Mouse (Mus musculus): ENCODE data around the gene Tnip2. TPM values are rescaled to one million over a fixed set of nuclear protein-coding genes. Genes with fewer than 3 reads are reported as not detected.

Gene Tnip2
- total and polyA plus RNA-seq, 3 experiments, result 4.8 to 19.6 (median 11.1) TPM

DNA sequence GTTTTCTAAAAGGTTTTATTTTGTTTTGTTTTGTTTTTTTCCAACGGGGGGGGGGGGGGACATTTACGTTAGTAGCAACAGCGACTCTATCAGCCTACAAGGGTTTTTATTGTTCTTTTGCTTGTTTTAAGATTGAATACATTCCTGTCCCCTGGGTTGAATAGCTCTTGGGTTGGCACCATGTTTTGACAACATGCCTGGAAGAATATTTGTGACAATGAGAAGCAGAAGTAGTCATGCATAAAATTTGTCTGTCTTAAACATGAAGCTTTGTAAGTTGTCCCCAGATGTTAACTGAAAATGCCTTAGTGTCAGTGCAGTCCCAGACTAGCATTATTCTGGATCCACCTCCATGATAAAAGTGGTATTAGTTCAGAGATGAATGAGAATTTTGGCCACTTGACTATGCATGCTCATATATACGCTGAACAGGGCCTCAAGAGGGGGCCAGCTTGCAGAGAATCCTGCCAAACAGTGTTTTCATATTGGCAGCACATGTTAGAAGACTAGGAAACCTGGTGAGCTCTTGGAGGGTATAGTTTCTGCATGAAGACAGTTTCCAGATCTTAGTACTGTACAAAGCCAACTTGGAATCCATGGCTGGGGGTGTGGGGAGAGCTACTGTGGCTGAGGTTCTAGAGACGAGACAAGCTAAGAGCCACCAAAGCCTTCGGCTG, 24.9 kb downstream of the Tnip2 start:
- no peak overlapping the region for H3K4me3 ChIP-seq (ENCODE audit: low read depth, low read length)
- peaks cover 29% of the 10 kb centered on the region for H3K36me3 ChIP-seq (replicated peaks)
- ATAC-seq (ENCODE audit: extremely low read depth, insufficient number of reproducible peaks, low FRiP score, poor library complexity, severe bottlenecking), result no peak
- no peaks in the 10 kb centered on the region; the same call in none of the 2 replicates for H3K4me1 ChIP-seq (ENCODE audit: insufficient read depth, low read depth, low read length)
- no peak for DNase-seq (ENCODE audit: low spot score)
- TF ChIP-seq POLR2AphosphoS5 (IDR thresholded peaks at IDR 0.05; ENCODE audit: insufficient replicate concordance, low read depth, low read length) (no peak), GATA2 (IDR thresholded peaks at IDR 0.05; ENCODE audit: borderline replicate concordance, low read depth, low read length) (no peak), GATA1 (IDR thresholded peaks at IDR 0.05; ENCODE audit: borderline replicate concordance, low read length) (no peak), TAL1 (conservative IDR thresholded peaks at IDR 0.05; ENCODE audit: low read depth, low read length) (no peak), CTCF (IDR thresholded peaks at IDR 0.05; ENCODE audit: low read depth, low read length) (no peak)
- no peaks in the 10 kb centered on the region for H3K9me3 ChIP-seq (replicated peaks)
- no peaks in the 10 kb centered on the region for H3K27me3 ChIP-seq (ENCODE audit: insufficient read depth, low read length)

DNA sequence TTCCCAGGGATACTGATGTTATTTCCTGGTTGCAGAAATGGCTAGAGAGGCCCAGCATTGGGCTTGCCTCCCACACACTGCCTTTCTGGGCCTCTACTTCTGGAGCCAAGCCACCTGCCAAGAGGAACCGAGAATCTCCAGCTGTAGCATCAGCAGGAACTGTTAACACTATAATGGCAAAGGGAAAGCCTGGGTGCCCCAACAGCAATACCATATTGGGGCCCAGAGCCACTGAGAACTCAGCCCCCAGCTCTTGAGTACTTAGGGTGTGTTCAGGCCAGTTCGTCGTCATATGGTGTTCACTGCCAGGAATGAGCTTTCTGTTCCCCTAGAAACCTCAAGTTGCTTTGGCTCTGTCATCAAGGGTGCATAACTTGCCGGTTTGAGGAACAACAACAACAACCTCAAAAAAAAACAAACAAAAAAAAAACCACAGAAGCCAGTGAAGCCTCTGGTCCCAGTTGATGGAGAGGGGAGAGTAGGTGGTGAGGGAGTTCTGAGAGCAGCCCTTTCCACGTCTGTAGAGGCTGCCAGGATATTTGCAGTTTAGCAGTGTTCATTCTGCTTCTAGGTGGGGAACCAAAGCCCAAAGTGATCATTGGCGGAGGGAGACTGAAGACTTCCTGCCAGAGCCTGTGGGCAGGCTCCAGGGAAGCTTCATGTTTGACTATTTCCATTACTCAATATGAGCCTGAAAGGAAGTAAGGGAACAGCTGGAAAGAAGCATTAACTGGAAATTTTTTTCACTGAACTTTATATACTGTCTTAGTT, 26.3 kb downstream of the Tnip2 start:
- Histone ChIP-seq H3K27me3 (ENCODE audit: insufficient read depth, low read length) (no peaks in the 10 kb centered on the region), H3K4me1 (ENCODE audit: insufficient read depth, low read depth, low read length) (no peaks in the 10 kb centered on the region; the same call in none of the 2 replicates), H3K9me3 (replicated peaks) (no peaks in the 10 kb centered on the region), H3K36me3 (replicated peaks) (peaks cover 35% of the 10 kb centered on the region), H3K4me3 (ENCODE audit: low read depth, low read length) (no peak overlapping the region)
- ATAC-seq (ENCODE audit: extremely low read depth, insufficient number of reproducible peaks, low FRiP score, poor library complexity, severe bottlenecking) (no peak), DNase-seq (ENCODE audit: low spot score) (no peak)
- TF ChIP-seq GATA1 (IDR thresholded peaks at IDR 0.05; ENCODE audit: borderline replicate concordance, low read length) (no peak), CTCF (IDR thresholded peaks at IDR 0.05; ENCODE audit: low read depth, low read length) (no peak), GATA2 (IDR thresholded peaks at IDR 0.05; ENCODE audit: borderline replicate concordance, low read depth, low read length) (no peak), POLR2AphosphoS5 (IDR thresholded peaks at IDR 0.05; ENCODE audit: insufficient replicate concordance, low read depth, low read length) (no peak), TAL1 (conservative IDR thresholded peaks at IDR 0.05; ENCODE audit: low read depth, low read length) (no peak)

DNA sequence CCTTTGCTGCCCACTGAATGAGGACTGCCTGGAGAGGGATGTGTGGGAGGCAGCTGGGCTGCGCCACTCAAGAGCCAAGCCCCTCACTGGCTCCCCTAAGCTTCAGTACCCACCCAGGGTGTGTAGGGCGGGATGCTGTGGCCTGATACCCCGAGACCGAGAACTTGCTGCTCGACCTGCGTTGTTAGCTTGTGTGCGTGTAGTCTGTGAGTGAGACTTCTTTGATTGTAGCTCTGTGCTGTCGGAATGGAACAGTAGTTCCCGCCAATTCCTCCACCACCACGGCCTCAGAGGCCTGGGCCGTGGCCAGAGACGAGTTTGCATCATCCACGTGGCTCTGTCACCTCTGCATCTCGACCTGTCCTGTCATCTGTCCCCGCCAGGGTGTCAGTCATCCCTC, 28.1 kb downstream of the Tnip2 start:
- ATAC-seq (ENCODE audit: extremely low read depth, insufficient number of reproducible peaks, low FRiP score, poor library complexity, severe bottlenecking) (no peak), DNase-seq (ENCODE audit: low spot score) (no peak)
- Histone ChIP-seq H3K27me3 (ENCODE audit: insufficient read depth, low read length) (no peaks in the 10 kb centered on the region), H3K9me3 (replicated peaks) (no peaks in the 10 kb centered on the region), H3K4me1 (ENCODE audit: insufficient read depth, low read depth, low read length) (no peaks in the 10 kb centered on the region; the same call in none of the 2 replicates), H3K4me3 (ENCODE audit: low read depth, low read length) (no peak overlapping the region), H3K36me3 (replicated peaks) (peaks cover 49% of the 10 kb centered on the region)
- no peak for TF ChIP-seq TAL1 (conservative IDR thresholded peaks at IDR 0.05; ENCODE audit: low read depth, low read length)
- no peak for TF ChIP-seq POLR2AphosphoS5 (IDR thresholded peaks at IDR 0.05; ENCODE audit: insufficient replicate concordance, low read depth, low read length)
- TF ChIP-seq GATA2 (IDR thresholded peaks at IDR 0.05; ENCODE audit: borderline replicate concordance, low read depth, low read length), result no peak
- TF ChIP-seq CTCF (IDR thresholded peaks at IDR 0.05; ENCODE audit: low read depth, low read length), result no peak
- TF ChIP-seq GATA1 (IDR thresholded peaks at IDR 0.05; ENCODE audit: borderline replicate concordance, low read length), result no peak

DNA sequence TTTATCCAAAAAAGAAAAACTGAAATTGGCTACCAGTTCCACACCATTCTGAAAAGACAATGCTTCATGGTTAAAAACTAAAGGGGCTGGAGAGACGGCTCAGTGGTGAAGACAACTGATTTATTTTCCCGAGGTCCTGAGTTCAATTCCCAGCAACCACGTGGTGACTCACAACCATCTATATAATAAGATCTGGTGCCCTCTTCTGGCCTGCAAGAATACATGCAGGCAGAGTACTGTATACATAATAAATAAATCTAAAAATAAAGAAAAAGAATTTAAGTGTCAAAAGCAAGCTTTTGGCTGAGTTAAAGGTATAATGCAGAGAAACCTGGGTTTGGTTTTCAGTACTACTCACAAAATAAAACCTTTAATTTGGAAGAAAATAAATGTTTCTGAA, 32.9 kb downstream of the Tnip2 start:
- H3K4me1 ChIP-seq (ENCODE audit: insufficient read depth, low read depth, low read length), result no peaks in the 10 kb centered on the region; the same call in 1 of the 2 replicates
- no peak for TF ChIP-seq GATA1 (IDR thresholded peaks at IDR 0.05; ENCODE audit: borderline replicate concordance, low read length)
- TF ChIP-seq TAL1 (conservative IDR thresholded peaks at IDR 0.05; ENCODE audit: low read depth, low read length), result no peak
- no peak for TF ChIP-seq CTCF (IDR thresholded peaks at IDR 0.05; ENCODE audit: low read depth, low read length)
- TF ChIP-seq GATA2 (IDR thresholded peaks at IDR 0.05; ENCODE audit: borderline replicate concordance, low read depth, low read length), result no peak
- no peak for TF ChIP-seq POLR2AphosphoS5 (IDR thresholded peaks at IDR 0.05; ENCODE audit: insufficient replicate concordance, low read depth, low read length)
- no peak overlapping the region for H3K4me3 ChIP-seq (ENCODE audit: low read depth, low read length)
- DNase-seq (ENCODE audit: low spot score) (no peak), ATAC-seq (ENCODE audit: extremely low read depth, insufficient number of reproducible peaks, low FRiP score, poor library complexity, severe bottlenecking) (no peak)
- H3K9me3 ChIP-seq (replicated peaks), result no peaks in the 10 kb centered on the region
- H3K36me3 ChIP-seq (replicated peaks), result peaks cover 73% of the 10 kb centered on the region
- H3K27me3 ChIP-seq (ENCODE audit: insufficient read depth, low read length), result no peaks in the 10 kb centered on the region

DNA sequence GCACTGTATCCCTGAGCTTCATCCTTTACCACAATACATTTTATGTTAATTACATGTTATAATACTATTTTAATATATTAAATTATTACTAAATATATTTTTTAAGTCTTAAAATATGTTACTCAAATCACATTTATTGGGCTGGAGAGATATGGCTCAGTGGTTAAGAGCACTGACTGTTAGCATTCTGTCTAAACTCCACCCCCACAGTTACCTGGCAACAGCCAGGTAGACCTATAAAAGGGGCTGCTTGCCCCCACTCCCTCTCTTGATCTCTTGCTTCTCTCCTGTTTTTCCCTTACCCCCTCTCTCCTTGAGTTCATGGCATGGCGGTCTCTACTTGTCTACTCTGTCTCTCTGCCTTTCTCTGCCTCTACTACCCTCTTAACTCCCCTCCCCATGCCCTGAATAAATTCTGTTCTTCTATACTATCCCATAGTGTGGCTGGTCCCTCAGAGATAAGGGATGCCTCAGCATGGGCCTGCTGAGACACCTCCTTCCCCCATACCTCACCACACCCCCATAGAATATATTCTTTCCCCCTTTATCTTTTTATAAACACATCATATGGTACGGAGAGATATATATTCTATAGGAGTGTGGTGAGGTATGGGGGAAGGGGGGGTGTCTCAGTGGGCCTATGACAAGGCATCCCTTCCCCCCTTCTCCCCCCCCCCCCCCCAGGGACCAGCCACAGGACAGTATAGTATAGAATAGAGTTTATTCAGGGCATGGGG, 45.6 kb downstream of the Tnip2 start:
- no peaks in the 10 kb centered on the region for H3K27me3 ChIP-seq (ENCODE audit: insufficient read depth, low read length)
- peaks cover 67% of the 10 kb centered on the region for H3K36me3 ChIP-seq (replicated peaks)
- TF ChIP-seq TAL1 (conservative IDR thresholded peaks at IDR 0.05; ENCODE audit: low read depth, low read length) (peak; percentile 44; the same call in 1 of the 2 replicates), POLR2AphosphoS5 (IDR thresholded peaks at IDR 0.05; ENCODE audit: insufficient replicate concordance, low read depth, low read length) (no peak)
- H3K4me1 ChIP-seq (ENCODE audit: insufficient read depth, low read depth, low read length), result peaks cover 34% of the 10 kb centered on the region
- no peak overlapping the region for H3K4me3 ChIP-seq (ENCODE audit: low read depth, low read length)
- no peaks in the 10 kb centered on the region for H3K9me3 ChIP-seq (replicated peaks)
- peak; percentile 49 for ATAC-seq (ENCODE audit: extremely low read depth, insufficient number of reproducible peaks, low FRiP score, poor library complexity, severe bottlenecking)
- DNase-seq (ENCODE audit: low spot score), result no peak

DNA sequence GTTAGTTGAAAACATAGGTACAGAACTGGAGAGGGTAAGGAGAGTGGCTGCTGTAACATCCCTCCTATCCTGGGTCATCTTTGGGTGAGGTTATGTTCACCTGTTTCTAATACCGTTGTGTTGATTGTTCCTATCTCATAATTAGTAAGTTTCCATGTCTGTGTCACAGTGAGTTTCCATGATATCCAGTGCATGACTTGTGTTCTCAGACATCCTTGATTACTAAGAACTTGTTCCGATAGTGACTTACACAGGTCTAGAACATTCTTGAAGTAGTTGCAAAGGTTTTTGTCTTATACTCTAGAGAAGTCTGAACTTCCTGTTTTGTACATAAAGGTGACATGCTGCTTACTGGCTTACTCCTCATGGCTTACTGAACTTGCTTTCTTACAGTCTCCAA, 47.1 kb downstream of the Tnip2 start:
- no peak for DNase-seq (ENCODE audit: low spot score)

More for the DNA sequence above, 47.1 kb downstream of the Tnip2 start:
- no peak for TF ChIP-seq TAL1 (conservative IDR thresholded peaks at IDR 0.05; ENCODE audit: low read depth, low read length)
- no peak for TF ChIP-seq POLR2AphosphoS5 (IDR thresholded peaks at IDR 0.05; ENCODE audit: insufficient replicate concordance, low read depth, low read length)
- TF ChIP-seq GATA1 (IDR thresholded peaks at IDR 0.05; ENCODE audit: borderline replicate concordance, low read length), result no peak
- no peak for TF ChIP-seq GATA2 (IDR thresholded peaks at IDR 0.05; ENCODE audit: borderline replicate concordance, low read depth, low read length)
- TF ChIP-seq CTCF (IDR thresholded peaks at IDR 0.05; ENCODE audit: low read depth, low read length), result no peak
- Histone ChIP-seq H3K9me3 (replicated peaks) (no peaks in the 10 kb centered on the region), H3K4me1 (ENCODE audit: insufficient read depth, low read depth, low read length) (peaks cover 34% of the 10 kb centered on the region), H3K27me3 (ENCODE audit: insufficient read depth, low read length) (no peaks in the 10 kb centered on the region), H3K4me3 (ENCODE audit: low read depth, low read length) (no peak overlapping the region), H3K36me3 (replicated peaks) (peaks cover 70% of the 10 kb centered on the region)
- ATAC-seq (ENCODE audit: extremely low read depth, insufficient number of reproducible peaks, low FRiP score, poor library complexity, severe bottlenecking), result no peak

Data from G1E (cell line).